Mouse (Mus musculus) monocyte, adult 2 months (primary cell): Measurements from ENCODE around the gene Tchhl1.

Experiments used
- DNase-seq, 2 experiments: peaks; one replicate each; pipeline ENCODE4 v3.0.0; 2022; ENCODE audit warnings: low spot score in 2 of 2, low read depth in 1 of 2

The Tchhl1 gene

DNA sequence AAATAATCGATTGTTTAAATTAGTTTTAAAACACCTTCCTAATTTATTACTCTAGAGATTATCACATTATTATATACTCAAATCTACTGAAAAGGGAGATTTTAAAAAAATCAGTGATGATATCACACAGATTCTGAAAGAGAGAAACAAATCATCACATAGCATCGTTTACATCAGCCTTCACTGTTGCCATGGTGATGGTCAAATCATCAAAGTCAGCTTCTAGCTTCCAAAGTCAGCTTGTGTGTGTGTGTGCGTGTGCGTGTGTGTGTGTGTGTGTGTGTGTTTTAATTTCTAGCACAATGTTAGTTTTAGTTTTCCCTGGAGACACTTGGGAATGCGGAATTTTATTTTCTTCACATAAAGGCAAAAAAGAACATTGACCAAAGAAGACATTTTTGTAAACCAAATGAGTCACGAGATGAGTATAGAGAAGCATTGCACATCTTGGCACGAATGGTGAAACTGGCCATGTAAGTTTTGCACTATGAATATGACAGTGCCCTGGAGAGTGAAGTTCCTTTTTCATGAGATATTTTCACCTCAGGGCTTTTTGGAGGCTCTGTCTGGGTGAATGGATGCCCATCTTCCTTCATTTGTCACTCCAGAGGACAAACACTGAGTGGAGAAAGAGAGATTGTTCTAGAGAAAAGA is 36.1 kb downstream of the Tchhl1 start:
- DNase-seq: no peak

DNA sequence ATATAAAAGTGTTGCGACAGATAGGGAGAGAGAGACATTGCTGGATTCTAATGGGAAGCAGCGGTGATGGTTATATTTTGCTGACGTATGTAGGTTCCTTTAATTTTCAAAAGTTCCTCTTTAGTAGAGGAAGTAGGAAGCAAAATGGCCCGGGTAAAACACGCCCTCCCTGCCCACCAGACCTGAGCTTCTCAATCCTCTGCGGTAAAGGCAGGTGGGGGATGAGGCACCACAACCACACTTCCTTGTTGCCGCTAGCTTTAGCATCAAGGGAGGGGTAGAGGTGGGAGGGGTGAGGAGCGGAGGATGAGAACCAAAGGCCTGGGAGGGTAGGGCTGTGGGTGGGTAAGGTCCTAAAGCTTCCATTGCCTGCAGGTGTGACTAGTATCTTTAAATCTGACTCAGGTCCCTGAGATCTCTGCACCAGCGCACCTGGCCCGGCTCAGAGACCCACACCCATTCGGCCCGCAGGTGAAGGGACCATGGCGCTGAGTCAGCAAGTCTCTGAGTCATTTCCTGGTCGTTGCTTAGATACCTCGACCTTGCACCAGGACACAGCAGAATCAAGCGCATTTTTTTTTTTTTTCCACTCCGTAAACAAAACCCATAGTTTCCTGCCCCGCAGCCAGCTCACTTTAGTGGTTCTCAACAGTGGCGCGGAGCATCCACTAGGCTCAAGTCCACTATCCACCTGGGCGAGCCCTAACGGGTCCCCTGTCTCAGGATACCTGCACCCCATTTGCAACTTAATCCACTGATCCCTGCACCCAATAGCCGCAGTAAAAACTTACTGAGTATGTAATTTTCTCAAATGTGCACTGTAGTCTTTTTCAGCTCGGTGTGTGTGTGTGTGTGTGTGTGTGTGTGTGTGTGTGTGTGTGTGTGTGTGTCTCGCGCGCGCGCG is 37.7 kb downstream of the Tchhl1 start:
- peak; percentile 84 to 87 for DNase-seq

DNA sequence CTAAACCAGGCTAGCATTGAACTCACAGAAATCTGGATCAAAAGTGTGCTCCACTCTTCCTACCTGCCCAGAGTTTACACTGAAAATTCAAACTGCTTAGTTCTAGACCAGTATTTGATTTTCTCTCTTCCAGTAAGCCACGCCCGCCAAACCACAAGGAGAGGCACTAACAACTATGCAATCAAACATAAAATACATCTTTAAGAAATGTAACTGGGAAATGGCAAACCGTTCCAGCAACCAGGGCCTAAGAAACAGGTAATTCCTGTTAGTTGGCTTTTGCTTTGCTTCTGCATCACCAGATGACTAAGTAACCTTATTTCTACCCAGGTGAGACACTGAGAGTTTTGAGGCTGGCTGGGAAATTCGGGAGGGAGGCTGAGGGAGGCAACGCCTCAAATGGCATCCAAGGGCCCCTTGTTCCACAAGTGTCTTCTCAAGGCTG is 38.3 kb downstream of the Tchhl1 start:
- DNase-seq: no peak

DNA sequence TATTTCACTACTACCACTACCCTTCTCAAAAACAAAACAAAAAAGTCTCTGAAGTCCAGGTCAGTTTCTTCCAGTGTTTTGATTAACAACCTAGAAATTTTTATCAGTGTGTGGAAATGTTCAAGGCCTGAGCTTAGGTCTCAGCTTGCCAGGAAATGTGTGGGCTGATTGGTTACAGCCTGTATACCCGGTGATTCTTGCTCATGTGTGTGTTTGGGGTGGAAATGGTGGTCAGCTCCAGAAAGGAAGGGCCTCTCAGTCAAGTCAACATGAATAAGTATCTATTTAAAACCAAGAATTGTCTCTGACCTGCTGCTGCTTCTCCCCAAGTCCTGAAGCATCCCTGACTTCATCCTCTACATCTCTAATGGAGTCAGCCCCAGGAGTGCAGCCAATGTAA is 40.7 kb downstream of the Tchhl1 start:
- DNase-seq: no peak

DNA sequence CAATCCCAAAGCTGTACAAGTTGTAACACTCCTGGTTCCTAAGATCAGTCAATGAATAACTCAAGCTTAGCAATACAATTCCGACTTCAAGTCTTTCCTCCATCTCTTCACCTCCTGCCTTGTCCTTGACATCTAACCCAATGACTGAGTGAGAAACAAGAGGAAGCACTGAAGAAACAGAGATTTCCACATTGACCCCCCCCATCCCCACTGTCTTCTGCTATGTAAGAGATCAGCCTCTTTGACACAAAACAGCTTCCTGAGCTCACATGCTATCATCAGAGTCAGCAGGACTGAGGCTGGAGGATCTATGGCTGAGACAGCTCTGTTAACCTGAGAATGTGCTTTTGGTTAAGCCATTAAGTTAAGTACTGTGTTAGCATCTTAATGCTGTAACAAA is 42.5 kb downstream of the Tchhl1 start:
- no peak for DNase-seq

DNA sequence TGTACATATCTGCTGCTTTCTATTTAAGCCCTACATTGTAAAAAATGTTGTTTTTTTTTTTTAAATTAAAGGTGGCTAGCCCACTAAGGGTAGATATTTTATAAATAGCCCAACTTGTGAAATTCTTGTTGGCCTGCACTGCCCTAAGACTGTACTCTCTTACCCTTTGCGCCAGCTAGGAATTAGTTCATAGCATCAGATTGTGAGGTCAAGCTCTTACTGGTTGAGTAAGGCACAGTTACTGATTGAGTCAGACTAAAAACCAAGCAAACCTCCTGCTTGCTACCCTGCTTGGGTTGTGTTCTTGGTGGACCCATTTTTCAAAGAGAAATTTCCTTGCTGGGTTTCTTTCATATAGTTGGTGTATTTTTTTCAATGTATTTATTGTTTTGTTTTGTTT is 43.2 kb downstream of the Tchhl1 start:
- no peak for DNase-seq

DNA sequence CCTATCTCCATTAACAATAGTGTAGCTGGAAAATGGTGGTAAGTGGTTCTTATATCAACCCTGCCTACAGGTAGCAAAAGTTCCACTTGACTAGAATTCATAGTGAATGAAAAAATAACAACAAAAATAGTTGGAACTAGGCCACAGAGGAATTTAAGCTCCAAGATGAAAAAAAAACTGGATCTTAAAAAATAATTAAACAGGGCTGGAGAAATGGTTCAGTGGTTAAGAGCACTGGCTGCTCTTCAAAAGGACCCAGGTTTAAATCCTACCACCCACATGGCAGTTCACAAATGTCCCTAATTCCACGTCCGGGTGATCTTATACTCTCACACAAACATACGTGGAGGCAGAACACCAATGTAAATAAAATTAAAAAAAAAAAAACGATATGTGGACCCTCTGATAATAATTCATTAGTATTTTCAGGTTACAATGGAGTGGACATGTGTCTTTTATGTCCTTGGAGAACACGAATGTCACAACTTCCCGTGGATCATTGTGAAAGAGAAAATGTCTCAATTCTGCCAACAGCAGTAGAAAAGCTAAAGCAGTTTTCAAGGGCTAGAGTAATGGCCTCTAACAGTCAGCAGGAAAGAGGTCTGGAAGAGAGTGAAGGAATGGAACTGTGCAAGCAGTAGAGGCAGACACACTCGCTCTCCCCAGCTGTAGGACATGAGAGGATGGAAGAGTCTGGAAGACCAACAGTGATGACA is 44.0 kb downstream of the Tchhl1 start:
- no peak for DNase-seq

DNA sequence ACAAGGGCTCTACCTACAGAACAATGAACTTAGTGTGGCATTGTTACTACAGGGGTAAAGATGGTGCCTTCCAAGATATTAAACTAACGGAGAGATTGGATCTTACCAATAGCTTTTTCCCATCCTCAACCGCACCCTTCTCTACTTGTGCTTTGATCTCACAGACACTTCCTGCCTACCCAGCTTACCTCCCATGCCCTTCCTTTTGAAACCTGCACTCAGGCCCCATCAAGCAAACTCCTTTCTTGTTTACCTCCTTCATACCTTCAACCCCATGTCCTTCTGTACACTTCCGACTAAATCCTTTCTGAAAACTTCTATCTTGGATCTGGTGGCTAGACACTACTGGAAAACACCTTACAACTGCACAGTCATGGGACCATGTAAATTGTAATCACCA is 46.1 kb downstream of the Tchhl1 start:
- no peak for DNase-seq

DNA sequence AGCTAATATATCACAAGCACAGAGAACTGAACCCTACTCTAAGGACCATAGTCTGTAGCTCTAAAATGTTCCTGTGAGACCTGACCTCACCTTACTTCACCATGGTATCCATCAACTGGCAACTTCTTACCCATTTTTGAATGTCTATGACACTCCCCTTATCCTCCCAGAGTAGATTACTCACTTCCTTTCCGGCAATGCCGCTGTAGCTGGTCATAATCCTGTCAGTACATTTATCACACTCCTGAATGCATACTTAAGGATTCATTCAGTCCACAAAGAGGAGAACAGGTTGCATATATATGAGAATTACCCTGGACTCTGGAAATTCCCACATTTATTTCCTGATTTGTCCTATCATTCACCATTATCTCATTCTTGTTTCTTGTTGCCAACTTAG is 48.8 kb downstream of the Tchhl1 start:
- DNase-seq: no peak

DNA sequence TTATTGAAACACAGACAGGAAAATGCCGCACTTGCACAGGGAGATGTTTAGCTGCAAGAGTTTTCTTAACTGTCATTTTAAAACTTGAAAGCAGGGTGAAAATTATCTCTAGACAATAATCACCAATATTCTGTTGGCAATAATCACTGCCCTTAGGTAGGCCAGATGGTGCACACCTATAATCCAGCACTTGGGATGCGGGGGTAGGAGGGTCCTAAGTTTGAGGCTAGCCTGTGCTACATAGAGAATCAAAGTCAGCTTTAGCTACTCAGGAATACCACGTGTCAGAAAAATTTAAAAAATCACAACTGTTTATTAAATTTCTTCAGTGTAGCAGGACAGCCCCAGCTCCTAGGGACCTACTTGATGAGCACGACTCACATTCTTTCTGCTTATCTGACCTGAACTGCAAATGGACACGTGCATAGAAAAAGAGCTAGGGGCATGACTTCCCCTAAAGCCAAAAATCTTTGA is 51.3 kb downstream of the Tchhl1 start:
- no peak for DNase-seq

DNA sequence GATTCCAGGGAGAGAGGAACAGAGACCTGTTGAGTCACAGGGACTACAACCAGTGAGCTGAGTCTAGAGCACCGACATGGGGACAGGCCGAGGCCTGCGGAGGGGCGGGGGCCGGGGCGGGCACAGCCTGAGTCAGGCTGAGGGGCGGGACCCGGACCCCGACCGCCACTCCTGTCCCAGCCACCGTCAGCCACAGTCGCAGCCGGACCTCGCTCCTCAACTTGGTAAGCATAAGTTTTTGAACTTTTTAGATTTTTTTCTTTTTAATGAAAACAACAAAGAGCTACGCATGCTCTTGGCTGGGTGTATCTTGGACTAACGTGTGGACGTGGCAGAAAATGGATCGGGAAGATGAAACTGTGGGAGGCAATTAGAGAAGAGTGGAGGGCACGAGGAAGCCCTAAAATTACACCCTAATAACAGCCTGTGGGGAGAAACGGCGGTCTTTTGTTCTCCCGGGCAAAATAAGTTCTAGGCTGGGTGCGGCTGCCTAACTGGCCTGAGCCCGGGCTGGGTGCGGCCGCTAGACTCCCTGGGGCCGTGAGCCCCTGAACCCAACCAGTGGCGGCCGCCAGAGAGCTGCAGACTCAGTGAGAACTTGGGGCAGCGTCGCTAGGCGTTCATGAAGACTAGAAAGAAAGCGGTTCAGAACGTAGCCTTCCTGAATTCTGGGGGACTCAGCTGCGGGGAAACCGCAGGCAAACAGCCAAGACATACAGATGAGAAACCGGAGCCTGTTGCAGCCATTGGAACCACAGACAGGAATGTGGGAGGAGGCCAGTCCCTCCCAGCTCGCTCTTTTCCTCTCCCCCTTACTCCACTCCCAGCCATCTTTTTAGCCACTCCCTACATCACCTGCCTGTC is 52.0 kb downstream of the Tchhl1 start, which contains the start of gene S100a11:
TSS of gene S100a11 (plus strand) at position 159 of the 864 bp plus-strand sequence.
- peak in 1 of 2 experiments; percentile 30 for DNase-seq
